Mouse (Mus musculus) gonadal fat pad, adult 2 months (tissue): ENCODE data around the gene Taco1. TPM values are rescaled to one million over a fixed set of nuclear protein-coding genes. Genes with fewer than 3 reads are reported as not detected.
"Not testable (repeated sequence)": the region's sequence is repeated elsewhere in the genome, so short reads cannot be mapped to it uniquely, and the experiment has no call there.

Experiments
- DNase-seq: peaks from one replicate; pipeline ENCODE4 v3.0.0-alpha.2; 2012; ENCODE audit warnings: low read depth
- polyA plus RNA-seq: library from polyadenylated mRNA; depleted of rRNA; stranded (reverse); fragments of >200 nt; gene quantifications from 2 replicates; pipeline ENCODE4 v1.2.3, GENCODE M21; 2012; rRNA removed

Taco1 gene
- polyA plus RNA-seq, 1 experiment, result 11.1 TPM

- DNase-seq, result no peak
These were observed 2.1 kb upstream of the Taco1 start for GRCm38 (mm10) chr11:106063756-106064155.

DNA sequence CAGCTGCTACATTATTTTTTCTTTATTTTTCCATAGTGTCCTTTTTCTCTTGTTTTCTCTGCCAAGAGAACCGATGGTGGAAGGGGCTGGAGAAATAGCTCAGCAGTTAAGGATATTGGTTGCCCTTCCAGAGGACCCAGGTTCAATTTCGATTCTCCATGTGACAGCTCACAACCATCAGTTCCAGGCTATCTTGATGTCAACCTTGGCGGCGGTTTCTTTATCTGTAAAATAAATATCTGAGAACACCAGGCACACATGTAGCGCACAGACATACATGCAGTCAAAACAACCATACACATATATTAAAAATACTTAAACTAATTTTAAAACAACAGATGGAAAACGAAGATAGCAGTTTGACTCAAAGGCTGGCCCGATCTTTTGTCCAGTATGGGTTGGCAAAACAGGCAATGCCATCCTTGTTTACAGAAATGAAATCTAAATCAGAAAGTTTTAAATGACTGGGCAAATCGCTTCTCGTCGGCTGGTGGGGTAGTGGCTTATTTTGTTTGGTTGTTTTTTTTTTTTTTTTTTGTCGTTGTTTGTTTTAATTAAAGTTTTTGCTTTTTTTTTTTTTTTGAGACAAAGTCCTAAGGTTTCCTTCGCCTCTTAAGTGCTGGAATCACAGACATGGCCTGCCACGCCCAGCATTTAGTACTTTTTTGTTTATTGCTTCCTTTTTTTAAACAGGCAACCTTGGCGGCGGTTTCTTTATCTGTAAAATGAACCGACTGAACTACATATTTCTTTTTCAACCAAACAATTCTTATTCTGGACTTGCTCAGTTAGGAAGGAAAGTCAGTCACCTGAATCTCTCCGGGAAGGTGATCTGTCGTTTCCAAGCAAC is 563 bp upstream of the Taco1 start:
- no peak for DNase-seq

- DNase-seq, result not testable (repeated sequence)
These were observed 755 bp downstream of the Taco1 start for GRCm38 (mm10) chr11:106066616-106067015.

GRCm38 (mm10) chr11:106073774-106074173 is 7.9 kb downstream of the Taco1 start:
- no peak for DNase-seq

- DNase-seq, result no peak
These were observed 10.5 kb downstream of the Taco1 start for GRCm38 (mm10) chr11:106076321-106076720.

DNA sequence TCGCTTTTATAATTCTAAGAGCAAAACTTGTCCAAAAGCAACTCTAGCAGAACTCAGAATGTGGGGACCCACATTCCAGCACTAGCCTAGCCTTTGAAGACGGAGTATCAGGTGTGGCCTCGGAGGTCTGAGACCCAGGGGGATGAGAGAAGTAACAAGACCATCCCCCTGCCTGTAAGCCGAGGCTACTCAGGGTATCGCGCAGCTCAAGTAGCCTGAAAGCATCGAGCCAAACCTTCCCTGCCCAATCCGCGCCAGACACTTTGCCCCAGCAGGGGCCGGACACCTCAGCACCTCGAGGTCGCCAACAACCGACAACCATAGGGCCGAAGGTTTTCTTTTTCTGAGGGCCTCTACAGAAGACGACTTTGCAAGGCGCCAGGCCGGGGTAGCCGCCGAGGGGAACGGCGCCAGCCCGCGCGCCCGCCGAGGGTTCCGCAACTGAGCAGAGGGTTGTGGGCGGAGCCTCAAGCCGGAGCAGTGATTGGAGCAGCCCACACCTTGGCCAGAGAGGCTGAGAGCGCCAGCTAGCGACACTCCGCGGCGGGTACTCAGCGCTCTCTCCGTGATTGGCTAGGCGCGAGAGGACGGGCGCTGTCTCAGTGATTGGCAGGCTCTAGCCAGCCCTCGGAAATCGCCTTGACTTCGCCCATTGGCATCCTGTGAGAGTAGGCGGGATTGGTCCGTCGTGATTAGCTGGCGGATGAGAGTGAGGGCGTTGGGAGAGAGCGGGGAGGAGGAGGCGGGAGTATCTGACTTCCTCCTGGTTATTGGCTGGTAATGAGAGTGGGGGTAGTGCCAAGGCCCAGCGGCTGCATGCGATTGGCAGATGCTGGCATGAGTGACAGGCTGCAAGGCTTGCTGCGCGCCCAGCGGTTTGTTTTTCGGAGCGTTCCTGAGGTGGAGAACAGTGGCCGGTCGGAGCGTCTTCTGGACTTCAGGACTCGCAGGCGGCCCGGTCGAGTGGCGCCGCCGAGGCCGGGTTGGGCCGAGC is 18.1 kb downstream of the Taco1 start, which contains the start of gene Map3k3:
Map3k3 (plus strand) TSS at position 906 of the 994 bp plus-strand sequence.
- DNase-seq, result peak; percentile 98

- no peak for DNase-seq
These were observed 19.2 kb downstream of the Taco1 start for GRCm38 (mm10) chr11:106084911-106085561.

GRCm38 (mm10) chr11:106098223-106098622 is 32.4 kb downstream of the Taco1 start:
- DNase-seq, result no peak

DNA sequence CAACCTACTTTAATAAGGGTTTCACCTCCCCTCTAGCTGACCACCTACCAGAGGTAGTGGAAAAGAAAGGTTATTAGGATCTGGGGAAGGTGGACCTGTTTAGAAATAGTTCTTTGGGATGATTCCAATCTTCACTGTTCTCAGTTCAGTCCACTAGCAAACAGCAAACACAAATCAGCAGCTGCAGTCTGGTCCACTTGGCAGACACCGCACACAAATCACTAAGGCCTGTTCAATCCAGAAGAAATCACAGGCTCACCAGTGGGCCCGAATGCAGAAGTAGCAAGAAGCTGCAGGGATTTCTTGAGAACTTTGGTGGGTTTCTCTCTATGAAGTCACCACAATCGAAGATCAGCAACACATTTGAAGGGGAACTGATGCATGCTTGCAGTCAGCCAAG is 37.0 kb downstream of the Taco1 start:
- no peak for DNase-seq

GRCm38 (mm10) chr11:106106047-106106587 is 40.3 kb downstream of the Taco1 start:
- DNase-seq, result no peak

- DNase-seq, result no peak
These were observed 45.8 kb downstream of the Taco1 start for GRCm38 (mm10) chr11:106111688-106112087.

DNA sequence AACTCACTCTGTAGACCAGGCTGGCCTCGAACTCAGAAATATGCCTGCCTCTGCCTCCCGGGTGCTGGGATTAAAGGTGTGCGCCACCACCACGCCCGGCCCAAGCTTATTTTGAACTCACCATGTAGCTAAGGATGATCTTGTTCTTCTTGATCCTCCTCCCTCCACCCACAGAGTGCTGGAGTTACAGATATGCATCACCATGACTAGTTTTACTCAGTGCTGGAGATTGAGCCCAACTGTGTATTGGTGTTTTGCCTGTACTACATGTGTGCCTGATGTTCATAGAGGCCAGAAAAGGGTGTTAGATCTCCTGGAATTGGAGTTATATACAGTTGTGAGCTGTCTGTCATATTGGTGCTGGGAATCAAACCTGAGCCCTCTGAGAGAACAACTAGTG is 56.4 kb downstream of the Taco1 start:
- no peak for DNase-seq

DNA sequence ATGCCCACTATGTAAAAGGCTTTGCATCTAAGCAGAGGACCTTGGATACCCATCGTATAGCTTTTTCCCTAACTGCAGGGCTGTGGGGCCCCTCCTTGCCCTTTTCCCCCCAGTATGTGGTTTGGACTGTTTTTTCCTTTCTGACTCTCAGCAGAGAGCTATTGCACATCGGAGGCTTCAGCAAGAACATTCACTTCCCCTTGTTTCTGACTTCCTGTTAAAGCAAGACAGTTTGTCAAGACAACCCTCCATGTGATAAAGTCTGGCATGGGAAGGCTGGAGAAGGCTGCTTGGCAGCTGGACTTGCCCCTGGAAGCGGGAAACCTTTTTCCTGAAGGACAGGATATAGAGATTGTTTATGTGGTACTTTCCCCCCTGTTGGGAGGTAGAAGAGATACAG is 56.9 kb downstream of the Taco1 start:
- no peak for DNase-seq

Other genes with a start within 250 kb of the Taco1 start
- 579 and 676 TPM in 2 replicates for gene Cyb561, start 112.7 kb upstream of the Taco1 start, polyA plus RNA-seq
- 267 and 456 TPM in 2 replicates for gene Ace, start 98.1 kb upstream of the Taco1 start, polyA plus RNA-seq
- 0.19 and 0.23 TPM in 2 replicates for gene Ace3, start 71.4 kb upstream of the Taco1 start, polyA plus RNA-seq
- 0.05 and 0.11 TPM in 2 replicates for gene Kcnh6, start 57.9 kb upstream of the Taco1 start, polyA plus RNA-seq
- gene Dcaf7, start 29.2 kb upstream of the Taco1 start, polyA plus RNA-seq, result 39.8 and 48.9 TPM in 2 replicates
- gene Map3k3, start 18.6 kb downstream of the Taco1 start, polyA plus RNA-seq, result 40.4 and 48.1 TPM in 2 replicates
- gene Gm10840, start 94.8 kb downstream of the Taco1 start, polyA plus RNA-seq, result 2.0 TPM in 1 of 2 replicates, not detected in the other
- 32.5 and 36.3 TPM in 2 replicates for gene Limd2, start 94.8 kb downstream of the Taco1 start, polyA plus RNA-seq
- gene Strada, start 136.1 kb downstream of the Taco1 start, polyA plus RNA-seq, result 35.8 and 38.6 TPM in 2 replicates
- 17.7 and 19.2 TPM in 2 replicates for gene Ccdc47, start 150.3 kb downstream of the Taco1 start, polyA plus RNA-seq
- gene Ddx42, start 150.9 kb downstream of the Taco1 start, polyA plus RNA-seq, result 14.3 and 16.8 TPM in 2 replicates
- 24.3 and 30.3 TPM in 2 replicates for gene Ftsj3, start 190.0 kb downstream of the Taco1 start, polyA plus RNA-seq
- 64.0 and 70.2 TPM in 2 replicates for gene Psmc5, start 190.1 kb downstream of the Taco1 start, polyA plus RNA-seq
- 115 and 116 TPM in 2 replicates for gene Smarcd2, start 206.9 kb downstream of the Taco1 start, polyA plus RNA-seq
- gene Tcam1, start 210.6 kb downstream of the Taco1 start, polyA plus RNA-seq, result 0.45 and 0.61 TPM in 2 replicates
- gene Gh, start 235.8 kb downstream of the Taco1 start, polyA plus RNA-seq, result not detected in 2 replicates
- 3.2 and 3.8 TPM in 2 replicates for gene Cd79b, start 248.7 kb downstream of the Taco1 start, polyA plus RNA-seq